Mouse (Mus musculus) layer of hippocampus, postnatal 36 days (tissue): ENCODE results near the gene Thbs3. TPM values are rescaled to one million over a fixed set of nuclear protein-coding genes. Genes with fewer than 3 reads are reported as not detected.
A peak's percentile ranks its signal among the peaks of the same experiment; 100 is the strongest.

ENCODE experiments used
- DNase-seq, 2 experiments: peaks; one replicate each; pipeline ENCODE4 v3.0.0; 2022
- microRNA-seq, 2 experiments: library from miRNA; unstranded; fragments of <30 nt; microRNA quantifications; one replicate each; pipeline ENCODE4 v1.2.0; 2021
- total RNA-seq, 2 experiments: library from RNA; stranded (reverse); gene quantifications; 2 replicates each; pipeline ENCODE4 v1.2.3; 2021

Thbs3 gene
- total RNA-seq, 2 experiments from 2014 or later: 37.7 to 38.1 TPM

DNA sequence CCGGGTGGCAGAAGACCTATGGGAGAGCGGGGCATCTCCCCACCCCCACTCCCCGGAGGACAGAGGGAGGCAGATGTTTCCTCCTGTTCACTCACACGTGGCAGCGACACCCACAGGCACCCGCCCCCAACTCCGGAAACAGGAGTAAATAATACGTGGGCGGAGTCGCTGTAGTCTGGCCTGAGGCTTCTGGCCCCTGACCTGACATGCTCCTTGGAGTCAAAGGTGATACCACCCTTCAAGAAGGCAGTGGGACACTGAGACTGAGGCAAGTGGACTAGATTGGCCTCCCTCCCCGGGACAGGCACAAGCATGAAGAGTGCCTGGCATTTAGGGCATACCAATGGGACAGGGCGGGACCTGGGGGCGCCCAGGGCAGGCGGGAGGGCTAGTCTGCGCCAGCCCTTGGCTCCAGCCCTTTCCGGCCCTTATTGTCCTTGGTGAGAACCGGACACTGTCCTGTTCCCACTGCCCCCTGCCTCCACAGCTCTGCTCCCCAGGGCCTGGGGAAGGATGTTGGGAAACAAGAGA is 36.5 kb downstream of the Thbs3 start:
- DNase-seq: no peak

DNA sequence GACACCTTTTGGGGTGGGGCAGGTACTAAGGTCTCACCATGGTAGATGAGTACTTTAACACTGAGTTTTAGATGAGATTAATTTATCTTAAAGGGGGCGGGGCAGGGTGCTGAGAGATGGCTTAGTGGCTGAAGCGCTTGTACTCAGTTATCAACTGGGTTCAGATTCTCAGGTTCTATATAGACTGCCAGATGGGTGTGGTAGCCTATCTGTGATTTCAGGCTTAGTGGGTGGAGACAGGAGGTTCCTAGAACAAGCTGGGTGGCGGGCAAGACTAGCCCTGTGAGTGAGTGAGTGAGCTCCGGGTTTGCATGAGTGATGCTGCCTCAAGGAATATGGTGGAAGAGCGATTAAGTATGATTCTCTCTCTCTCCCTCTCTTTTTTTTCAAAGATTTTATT is 40.0 kb downstream of the Thbs3 start:
- DNase-seq: no peak

DNA sequence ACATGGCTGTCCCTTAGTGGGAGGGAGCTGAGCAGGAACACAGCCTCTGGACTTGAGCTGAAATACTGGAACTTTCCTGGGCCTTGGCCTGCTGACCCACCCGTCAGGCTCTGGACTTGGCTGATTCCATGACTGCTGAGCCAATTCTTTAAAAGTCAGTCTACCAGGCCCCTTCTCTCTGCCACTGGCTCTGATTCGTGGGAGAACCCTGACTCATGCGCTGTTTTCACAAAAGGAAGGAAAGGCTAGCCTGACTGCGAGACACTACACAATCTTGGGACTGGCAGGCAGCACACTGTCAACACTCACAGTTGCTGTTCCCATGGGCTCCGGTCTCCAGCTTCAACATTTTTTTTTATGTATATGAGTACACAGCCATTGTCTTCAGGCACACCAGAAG is 41.2 kb downstream of the Thbs3 start:
- DNase-seq: no peak

DNA sequence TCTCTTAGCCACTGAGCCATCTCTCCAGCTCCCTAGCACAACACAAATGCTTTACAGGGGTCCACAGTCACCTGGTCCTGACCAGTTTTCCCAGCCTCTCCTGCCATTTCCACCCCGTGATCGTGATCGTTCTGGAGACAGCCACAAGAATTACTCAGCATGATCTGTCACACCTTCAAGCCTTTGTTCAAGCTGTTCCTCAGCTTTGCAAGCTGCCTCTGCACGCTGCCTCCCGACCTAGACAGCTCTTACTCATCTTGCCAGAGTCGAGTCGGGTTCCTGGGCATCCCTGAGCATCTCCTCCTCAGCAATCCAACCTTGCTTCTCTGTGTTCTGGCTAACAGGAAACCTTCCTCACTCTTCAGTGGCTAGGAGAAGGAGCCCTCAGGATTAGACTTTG is 44.1 kb downstream of the Thbs3 start, which contains the start of gene Dpm3:
Gene Dpm3, plus strand, starts transcription at position 283 of the 400 bp plus-strand sequence.
- no peak for DNase-seq

DNA sequence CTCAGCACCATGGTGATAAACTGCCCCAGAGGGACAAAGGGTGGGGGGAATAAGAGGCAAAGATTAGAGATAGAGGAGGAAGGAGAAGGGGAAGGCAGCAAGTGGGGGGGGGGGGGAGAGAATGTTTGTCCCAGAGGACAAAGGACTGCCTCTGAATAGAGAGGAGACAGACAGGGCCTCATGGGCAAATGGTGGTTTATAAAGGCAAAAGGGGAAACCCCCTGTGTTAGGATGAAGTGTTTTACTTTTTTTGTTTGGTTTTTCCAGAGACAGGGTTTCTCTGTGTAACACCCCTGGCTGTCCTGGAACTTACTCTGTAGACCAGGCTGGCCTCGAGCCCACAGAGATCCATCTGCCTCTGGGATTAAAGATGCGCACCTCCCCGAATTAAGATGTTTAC is 45.2 kb downstream of the Thbs3 start:
- DNase-seq: no peak

DNA sequence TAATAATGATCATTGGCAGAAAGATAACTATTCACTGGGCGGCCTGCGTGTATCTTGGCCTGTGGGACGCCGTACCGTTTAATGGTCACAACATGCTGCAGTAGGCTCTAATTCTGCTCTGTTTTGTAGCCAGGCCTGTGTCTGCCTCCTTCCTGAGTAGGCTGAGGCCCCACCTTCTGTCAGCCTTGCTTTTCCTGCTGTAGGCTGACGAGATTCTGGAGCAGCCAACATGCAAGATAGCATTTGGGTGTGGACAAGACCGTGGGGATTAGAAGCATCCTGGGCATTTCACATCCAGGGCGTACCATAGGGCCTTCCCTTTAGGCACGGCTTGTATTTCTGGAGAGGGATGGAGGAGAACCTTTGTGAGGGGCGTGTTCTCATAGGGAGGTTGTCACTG is 47.4 kb downstream of the Thbs3 start:
- no peak for DNase-seq

DNA sequence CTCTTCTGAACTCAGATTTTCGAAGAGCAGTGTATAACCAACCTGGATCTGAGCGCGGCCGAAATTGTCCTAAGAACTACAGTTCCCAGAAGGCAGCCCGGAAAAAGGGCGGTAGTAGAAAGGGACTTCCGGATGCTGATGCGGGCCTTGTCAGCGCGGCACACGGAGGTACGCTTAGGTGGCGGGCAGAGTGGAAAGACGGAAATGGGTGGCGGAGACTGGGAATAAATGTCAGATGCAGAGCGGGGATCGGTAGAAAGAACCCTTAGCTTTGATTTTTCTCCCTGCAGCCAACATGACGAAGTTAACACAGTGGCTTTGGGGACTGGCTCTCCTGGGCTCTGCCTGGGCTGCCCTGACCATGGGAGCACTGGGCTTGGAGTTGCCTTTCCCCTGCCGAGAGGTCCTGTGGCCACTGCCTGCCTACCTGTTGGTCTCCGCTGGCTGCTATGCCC is 51.5 kb downstream of the Thbs3 start:
- DNase-seq: peak; percentile 80 to 81

DNA sequence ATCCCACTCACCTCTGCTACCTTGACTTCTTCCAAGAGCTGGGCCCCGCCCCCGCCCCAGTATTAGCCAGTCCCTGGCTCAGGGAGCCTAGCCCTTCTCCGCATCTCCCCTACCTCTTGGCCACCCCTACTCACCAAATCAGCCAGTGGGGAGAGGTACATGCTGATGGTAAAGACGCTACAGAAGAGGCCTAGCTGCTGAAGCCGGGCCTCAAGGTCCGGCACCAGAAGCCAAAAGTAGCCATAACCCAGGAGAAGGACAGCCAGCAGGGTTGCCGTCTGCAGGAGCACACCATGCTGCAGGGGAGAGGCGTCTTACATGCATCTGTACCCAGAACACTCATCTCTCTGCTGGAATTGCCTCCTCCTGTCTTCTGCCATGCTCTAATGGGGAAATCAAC is 53.9 kb downstream of the Thbs3 start:
- no peak for DNase-seq

DNA sequence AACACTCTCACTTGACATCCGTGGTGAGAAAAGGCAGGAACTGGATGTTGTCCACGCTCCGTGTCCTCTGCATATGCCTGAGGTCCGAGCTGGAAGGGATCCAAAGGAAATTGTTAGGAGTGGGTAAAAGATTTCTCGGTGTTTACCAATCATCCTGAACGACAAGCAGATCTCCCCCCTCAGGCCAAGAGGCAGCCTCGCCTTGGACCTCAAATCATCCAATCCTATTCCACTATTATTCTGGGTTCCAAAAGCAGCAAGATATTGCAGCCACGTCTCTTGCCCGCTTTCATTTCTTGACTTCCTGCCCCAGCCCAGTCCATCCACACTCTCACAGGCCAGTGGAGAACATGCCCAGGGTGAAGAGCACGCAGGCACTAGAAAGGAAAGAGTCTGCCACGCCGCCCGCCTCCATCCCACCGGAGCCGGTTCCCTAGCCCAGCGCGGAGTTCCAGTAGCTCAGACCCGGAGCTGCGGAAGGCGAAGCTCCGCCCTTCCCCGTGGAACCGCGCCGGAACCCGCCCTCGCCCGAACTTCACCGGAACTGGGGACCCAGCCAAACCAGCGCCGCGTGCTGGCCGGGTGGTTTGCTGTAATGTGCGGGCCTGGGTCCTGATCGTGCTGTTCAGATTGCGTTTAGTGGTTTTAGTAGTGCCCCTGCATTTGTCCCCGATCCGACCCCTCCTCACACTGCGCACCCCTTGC is 55.2 kb downstream of the Thbs3 start, which contains the start of gene Slc50a1:
Gene Slc50a1, minus strand, starts transcription at position 520 of the 705 bp plus-strand sequence.
- DNase-seq: peak; percentile 86 to 88

DNA sequence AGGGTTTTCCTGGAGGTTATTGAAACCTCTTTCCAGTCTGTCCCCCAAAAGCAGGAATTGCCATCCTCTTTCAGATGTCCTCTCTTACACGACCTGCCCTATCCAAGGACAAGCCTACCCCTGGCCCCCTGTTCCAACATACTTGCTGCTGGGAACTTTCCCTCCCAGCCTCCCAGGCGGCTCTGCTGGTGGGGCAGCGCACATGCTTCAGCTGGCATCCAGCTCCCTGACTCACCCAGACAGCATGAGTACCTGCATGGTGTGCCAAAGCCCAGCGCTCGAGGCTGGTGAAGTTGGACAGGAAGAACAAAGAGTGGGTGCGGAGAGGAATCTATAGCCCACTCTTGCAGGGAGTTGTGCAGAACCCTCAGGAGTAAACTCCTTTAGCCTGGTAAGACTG is 55.9 kb downstream of the Thbs3 start:
- peak; percentile 65 to 69 for DNase-seq

DNA sequence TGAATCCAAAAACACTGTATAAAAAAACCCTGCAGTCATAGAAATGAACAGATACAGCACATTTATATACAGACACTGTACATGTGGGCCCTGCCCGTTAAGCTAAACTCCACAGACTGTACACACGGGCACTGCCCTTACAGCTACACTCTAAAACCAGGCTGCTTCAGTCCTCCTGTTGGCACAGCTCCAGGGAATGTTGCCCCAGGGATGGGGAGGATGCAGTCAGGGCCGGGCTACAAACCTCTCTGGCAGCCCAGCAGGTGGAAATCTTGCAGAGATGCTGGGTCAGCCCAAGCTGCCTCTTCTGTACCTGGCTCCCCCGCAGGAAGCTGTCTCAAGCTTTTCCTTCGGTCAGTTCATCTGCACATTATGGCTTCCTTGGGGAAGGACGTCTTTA is 56.8 kb downstream of the Thbs3 start:
- no peak for DNase-seq

DNA sequence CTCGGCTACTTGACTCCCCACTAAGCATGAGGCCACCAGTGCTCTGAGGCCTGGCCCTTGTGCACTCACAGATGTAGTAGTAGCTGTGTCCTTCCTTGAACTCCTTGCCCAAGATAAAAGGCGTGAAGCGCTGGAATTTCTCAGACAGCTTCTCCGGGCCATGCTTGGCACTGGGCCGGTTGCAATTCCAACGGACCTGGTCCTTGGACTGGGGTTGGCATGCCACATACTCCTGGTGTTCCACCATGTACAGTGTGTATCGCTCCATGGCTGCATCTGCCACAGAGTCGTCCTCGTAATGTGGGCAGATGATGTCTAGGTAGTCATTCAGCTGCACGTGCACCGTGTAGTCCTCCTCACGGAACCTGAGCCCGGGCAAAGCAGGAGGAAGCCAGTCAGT is 61.1 kb downstream of the Thbs3 start:
- no peak for DNase-seq

Small RNAs within 50 kb of the gene (microRNA-seq; reads per million reads assigned to microRNA genes)
- 5,860 to 9,987 reads per million in 2 experiments for gene Mir92b

Other genes starting within 250 kb of the Thbs3 start
- 100 to 1,000 TPM; 129 to 137 TPM for gene Rusc1, start 121.9 kb upstream of the Thbs3 start, total RNA-seq
- gene Gm43738, start 114.1 kb upstream of the Thbs3 start, total RNA-seq: not detected
- gene Fdps, start 113.2 kb upstream of the Thbs3 start, total RNA-seq: 10 to 100 TPM; 78.8 to 80.0 TPM
- not detected for gene Pklr, start 79.0 kb upstream of the Thbs3 start, total RNA-seq
- gene Hcn3, start 55.0 kb upstream of the Thbs3 start, total RNA-seq: 10 to 100 TPM; 11.8 to 12.1 TPM
- 10 to 100 TPM; 52.0 to 53.4 TPM for gene Clk2, start 50.4 kb upstream of the Thbs3 start, total RNA-seq
- 10 to 100 TPM; 66.8 to 71.9 TPM for gene Scamp3, start 37.7 kb upstream of the Thbs3 start, total RNA-seq
- 10 to 100 TPM; 57.8 to 71.0 TPM for gene Fam189b, start 32.0 kb upstream of the Thbs3 start, total RNA-seq
- gene Gba, start 12.3 kb upstream of the Thbs3 start, total RNA-seq: 10 to 100 TPM; 57.0 to 61.9 TPM
- gene Mtx1, start 11.9 kb downstream of the Thbs3 start, total RNA-seq: 10 to 100 TPM; 89.5 to 93.8 TPM
- 1 to 10 TPM in 1 of 2 experiments, under 1 TPM in 1; 0.61 to 1.0 TPM for gene Muc1, start 13.9 kb downstream of the Thbs3 start, total RNA-seq
- 10 to 100 TPM; 71.4 to 86.2 TPM for gene Krtcap2, start 30.8 kb downstream of the Thbs3 start, total RNA-seq
- 10 to 100 TPM; 86.7 to 93.7 TPM for gene Trim46, start 31.1 kb downstream of the Thbs3 start, total RNA-seq
- gene Dpm3, start 44.2 kb downstream of the Thbs3 start, total RNA-seq: 10 to 100 TPM; 50.4 to 65.2 TPM
- 10 to 100 TPM; 44.0 to 47.1 TPM for gene Slc50a1, start 55.4 kb downstream of the Thbs3 start, total RNA-seq
- gene Efna1, start 66.0 kb downstream of the Thbs3 start, total RNA-seq: 1 to 10 TPM; 8.8 to 9.9 TPM
- 10 to 100 TPM; 67.0 to 69.9 TPM for gene Efna3, start 107.8 kb downstream of the Thbs3 start, total RNA-seq
- under 1 TPM; 0.56 to 0.62 TPM for gene Efna4, start 122.8 kb downstream of the Thbs3 start, total RNA-seq
- gene Adam15, start 134.8 kb downstream of the Thbs3 start, total RNA-seq: 100 to 1,000 TPM; 108 to 123 TPM
- gene Dcst2, start 146.8 kb downstream of the Thbs3 start, total RNA-seq: under 1 TPM in 1 of 2 experiments, not detected in 1; 0.43 TPM
- gene Dcst1, start 150.1 kb downstream of the Thbs3 start, total RNA-seq: not detected
- gene Zbtb7b, start 179.6 kb downstream of the Thbs3 start, total RNA-seq: 10 to 100 TPM; 15.1 to 16.1 TPM
- gene Lenep, start 187.6 kb downstream of the Thbs3 start, total RNA-seq: 1 to 10 TPM; 4.6 to 6.3 TPM
- 10 to 100 TPM; 35.8 to 39.2 TPM for gene Flad1, start 196.7 kb downstream of the Thbs3 start, total RNA-seq
- gene Cks1b, start 203.2 kb downstream of the Thbs3 start, total RNA-seq: 1 to 10 TPM; 3.1 TPM
- gene Shc1, start 203.3 kb downstream of the Thbs3 start, total RNA-seq: 10 to 100 TPM; 12.1 to 12.4 TPM
- 10 to 100 TPM; 59.4 to 64.8 TPM for gene Pygo2, start 215.0 kb downstream of the Thbs3 start, total RNA-seq
- gene Pbxip1, start 221.5 kb downstream of the Thbs3 start, total RNA-seq: 10 to 100 TPM; 38.3 to 43.4 TPM
- 10 to 100 TPM; 28.3 to 28.4 TPM for gene Pmvk, start 239.4 kb downstream of the Thbs3 start, total RNA-seq